Mouse (Mus musculus) retina, embryonic 14.5 days (tissue): ENCODE results near the gene Tbc1d22a.

Source experiments
- DNase-seq: peaks from one replicate; pipeline ENCODE4 v3.0.0-alpha.2; 2015; ENCODE audit warnings: low spot score

The Tbc1d22a gene

GRCm38 (mm10) chr15:86507546-86507945, 293.3 kb downstream of the Tbc1d22a start:
- no peak for DNase-seq

- DNase-seq: peak; percentile 61
Observed at GRCm38 (mm10) chr15:86508406-86509176, 294.3 kb downstream of the Tbc1d22a start.

- DNase-seq: no peak
Observed at GRCm38 (mm10) chr15:86509601-86510000, 295.3 kb downstream of the Tbc1d22a start.

GRCm38 (mm10) chr15:86511181-86511580, 296.9 kb downstream of the Tbc1d22a start:
- DNase-seq: no peak

- DNase-seq: peak; percentile 51
Observed at GRCm38 (mm10) chr15:86513336-86513735, 299.1 kb downstream of the Tbc1d22a start.

GRCm38 (mm10) chr15:86520201-86520600, 305.9 kb downstream of the Tbc1d22a start:
- DNase-seq: no peak

GRCm38 (mm10) chr15:86535356-86535755, 321.1 kb downstream of the Tbc1d22a start:
- DNase-seq: no peak

GRCm38 (mm10) chr15:86542371-86542770, 328.1 kb downstream of the Tbc1d22a start:
- DNase-seq: no peak

GRCm38 (mm10) chr15:86544122-86544795, 330.0 kb downstream of the Tbc1d22a start:
- DNase-seq: peak; percentile 35
